Mouse (Mus musculus) liver, embryonic 14.5 days (tissue): ENCODE results near the gene Nudt19.

Experiments used
- CTCF ChIP-seq: IDR thresholded peaks from 2 replicates; pipeline ENCODE4 v1.5.1; 2016; ENCODE audit warnings: antibody characterized with exemption, low read depth, control low read depth
- EP300 ChIP-seq: IDR thresholded peaks from 2 replicates; pipeline ENCODE4 v1.6.1; 2016; ENCODE audit warnings: antibody characterized with exemption, low read depth

DNA sequence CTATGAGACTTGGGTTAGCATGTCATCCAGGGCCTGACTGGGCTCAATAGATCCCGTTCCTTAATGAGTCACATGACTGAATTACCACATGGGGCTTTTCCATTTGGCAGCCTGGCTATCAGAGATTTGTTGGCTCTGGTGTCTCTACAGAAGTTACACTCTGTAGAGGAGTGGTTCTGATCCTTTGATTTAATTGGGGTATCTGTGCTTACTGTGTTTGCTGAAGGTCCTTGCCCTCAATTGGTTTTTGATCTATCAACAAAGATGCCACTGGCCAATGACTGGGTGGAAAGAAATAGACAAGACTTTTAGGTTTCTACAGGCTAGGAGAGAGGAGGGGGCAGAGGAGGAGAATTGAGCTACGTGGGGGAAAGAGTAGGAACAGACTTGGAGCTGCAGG is 2.6 kb upstream of the Nudt19 start:
- TF ChIP-seq CTCF = no peak
- TF ChIP-seq EP300 = no peak
